Mouse (Mus musculus): ENCODE measurements around the gene Sort1. TPM values are rescaled to one million over a fixed set of nuclear protein-coding genes. Genes with fewer than 3 reads are reported as not detected.
A peak's percentile ranks its signal among the peaks of the same experiment; 100 is the strongest.
"Not testable (repeated sequence)": the region's sequence is repeated elsewhere in the genome, so short reads cannot be mapped to it uniquely, and the experiment has no call there.

Sort1 gene
- under 1 TPM in 1 of 2 experiments, not detected in 1; 0.07 TPM for polyA plus RNA-seq (2017; shearing (Covaris generic))

DNA sequence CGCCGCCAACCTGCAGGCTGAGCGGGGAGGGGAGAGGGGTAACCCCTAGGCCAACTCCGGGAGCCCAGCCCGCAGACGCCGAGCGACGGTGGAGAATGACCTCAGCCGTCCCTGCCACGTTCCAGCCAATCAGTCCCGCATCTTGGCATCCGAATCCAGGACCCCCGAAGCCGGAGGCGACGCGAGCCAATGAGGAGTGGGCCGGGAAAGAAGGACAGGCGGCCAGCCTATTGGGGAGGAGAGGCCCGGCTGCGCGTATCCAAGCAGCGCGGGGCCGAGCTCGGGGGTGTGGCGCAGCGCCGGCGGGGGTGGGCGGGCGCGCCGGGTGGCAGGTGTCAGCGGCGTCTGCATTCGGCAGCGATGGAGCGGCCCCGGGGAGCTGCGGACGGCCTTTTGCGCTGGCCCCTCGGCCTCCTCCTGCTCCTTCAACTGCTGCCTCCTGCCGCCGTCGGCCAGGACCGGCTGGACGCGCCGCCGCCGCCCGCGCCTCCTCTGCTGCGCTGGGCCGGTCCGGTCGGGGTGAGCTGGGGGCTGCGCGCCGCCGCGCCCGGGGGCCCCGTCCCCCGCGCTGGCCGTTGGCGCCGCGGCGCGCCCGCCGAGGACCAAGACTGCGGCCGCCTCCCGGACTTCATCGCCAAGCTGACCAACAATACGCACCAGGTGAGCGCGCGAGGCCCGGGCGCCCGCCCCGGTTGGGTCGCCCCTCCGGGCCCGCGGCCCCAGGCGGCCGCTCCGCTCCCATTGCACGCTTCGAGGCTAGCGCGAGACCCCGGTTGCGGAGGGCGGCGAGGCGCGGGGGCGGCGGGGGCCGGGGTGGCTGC is at the start of gene Sort1:
Gene Sort1, plus strand, starts transcription at position 302 of the 821 bp plus-strand sequence.
- ATAC-seq: no peak

DNA sequence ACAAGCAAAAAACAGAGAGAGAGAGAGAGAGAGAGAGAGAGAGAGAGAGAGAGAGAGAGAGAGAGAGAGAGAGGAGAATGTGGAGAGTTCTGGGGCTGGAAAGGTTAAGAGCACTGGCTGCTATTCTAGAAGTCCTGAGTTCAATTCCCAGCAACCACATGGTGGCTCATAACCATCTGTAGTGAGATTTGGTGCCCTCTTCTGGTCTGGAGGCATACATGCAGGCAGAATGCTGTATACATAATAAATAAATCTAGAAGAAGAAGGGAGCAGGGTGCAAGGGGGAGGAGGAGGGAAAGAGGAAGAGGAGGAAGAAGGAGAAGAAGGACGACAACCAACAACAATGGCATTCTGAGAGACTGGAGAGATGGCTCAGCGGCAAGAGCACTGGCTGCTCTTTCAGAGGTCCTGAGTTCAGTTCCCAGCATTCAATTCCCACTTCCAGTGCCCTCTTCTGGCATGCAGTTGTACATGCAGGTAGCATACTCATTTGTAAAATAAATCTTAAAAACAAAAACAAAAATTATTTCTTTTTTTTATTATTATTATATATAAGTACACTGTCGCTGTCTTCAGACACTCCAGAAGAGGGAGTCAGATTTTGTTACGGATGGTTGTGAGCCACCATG is 46.3 kb upstream of the Sort1 start:
- not testable (repeated sequence) for ATAC-seq

DNA sequence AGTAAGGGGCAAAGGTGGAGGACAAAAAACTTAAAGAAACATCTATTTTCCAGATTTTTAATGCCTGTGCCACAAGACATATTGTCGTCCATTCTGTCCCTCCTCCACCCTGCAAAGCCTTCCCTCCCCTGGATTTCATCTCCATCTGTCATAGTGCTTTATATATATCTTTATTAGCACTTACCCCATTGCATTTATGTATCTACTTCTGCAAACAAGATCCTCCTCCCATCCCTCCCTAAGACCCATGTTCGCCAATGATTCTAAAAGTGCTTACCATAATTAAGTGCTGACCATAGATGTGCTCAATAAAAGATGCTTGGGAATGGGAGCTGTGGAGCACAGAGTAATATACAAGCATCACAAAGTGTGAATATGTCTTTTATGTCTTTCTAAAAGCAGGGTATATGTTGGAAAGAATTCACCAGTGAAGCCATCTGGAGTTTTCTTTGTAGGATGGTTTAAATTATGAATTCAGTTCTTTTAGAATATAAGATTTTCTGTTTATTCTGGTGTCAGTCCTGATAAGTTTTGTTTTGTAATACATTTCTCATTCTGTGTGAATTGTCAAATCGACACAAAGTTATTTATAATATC is 42.5 kb upstream of the Sort1 start:
- ATAC-seq: no peak

DNA sequence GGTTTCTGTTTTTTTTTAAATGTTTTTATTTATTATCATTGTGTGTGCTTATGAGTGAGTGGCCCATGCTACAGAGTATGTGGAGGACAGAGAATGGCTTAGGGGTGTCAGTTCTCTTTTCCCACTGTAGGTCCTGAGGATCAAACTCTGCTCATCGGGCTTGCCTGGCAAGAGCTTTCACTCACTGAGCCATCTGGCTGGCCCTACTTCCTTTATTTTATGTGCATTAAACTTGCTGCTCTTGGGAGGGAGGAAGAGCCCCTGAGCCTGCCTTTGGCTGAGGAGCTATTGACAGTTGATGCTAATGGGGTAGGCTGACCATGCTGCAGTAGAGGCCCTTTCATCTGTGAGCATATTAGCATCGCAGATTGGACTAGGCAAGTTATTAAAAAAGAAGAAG is 37.0 kb upstream of the Sort1 start:
- ATAC-seq: no peak

DNA sequence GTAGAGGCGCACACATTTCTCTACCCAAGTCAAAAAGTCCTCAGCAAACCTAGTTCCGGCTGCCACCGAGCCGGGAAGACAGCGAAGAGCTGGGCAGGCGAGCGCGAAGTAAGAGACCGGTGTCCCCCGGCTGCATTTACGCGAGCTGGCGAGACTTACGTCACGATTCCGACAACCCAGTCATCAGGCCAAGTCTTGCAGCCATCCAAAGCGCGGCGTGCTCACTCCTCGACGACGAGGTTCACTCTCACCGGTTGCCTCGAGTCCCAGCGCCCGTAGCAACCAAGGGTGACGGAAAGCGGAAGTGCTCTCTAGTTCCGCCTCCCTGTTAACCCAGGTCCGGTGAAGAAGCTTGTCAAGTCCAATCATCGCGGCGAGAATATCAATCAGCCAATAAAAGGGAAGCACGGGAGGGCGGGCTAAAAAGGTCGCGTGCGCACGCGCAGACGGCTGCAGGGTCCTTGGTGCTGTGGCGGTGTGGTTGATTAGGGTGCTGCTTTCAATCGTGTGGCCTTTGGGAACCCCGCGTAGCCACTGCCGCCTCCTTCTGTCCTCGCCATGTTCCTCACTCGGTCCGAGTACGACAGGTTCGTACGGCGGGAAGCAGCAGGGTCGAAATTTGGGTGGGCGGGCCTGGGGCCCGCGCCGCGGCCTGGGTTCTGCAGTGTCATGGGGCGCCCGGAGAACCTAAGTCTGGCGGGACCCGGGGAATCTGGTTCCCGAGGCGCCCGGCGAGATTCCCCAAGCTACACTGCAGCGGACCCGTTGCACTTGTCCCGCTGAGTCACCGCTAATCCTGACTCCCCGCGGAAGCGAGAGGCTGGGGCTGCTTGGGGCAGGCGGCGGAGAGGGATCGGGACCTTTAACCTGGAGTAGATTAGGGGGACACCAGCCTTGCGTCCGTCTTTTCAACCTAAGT is 26.9 kb upstream of the Sort1 start, which contains the start of gene Psma5:
Gene Psma5, plus strand, starts transcription at position 208 of the 919 bp plus-strand sequence.
- ATAC-seq: peak; percentile 100

DNA sequence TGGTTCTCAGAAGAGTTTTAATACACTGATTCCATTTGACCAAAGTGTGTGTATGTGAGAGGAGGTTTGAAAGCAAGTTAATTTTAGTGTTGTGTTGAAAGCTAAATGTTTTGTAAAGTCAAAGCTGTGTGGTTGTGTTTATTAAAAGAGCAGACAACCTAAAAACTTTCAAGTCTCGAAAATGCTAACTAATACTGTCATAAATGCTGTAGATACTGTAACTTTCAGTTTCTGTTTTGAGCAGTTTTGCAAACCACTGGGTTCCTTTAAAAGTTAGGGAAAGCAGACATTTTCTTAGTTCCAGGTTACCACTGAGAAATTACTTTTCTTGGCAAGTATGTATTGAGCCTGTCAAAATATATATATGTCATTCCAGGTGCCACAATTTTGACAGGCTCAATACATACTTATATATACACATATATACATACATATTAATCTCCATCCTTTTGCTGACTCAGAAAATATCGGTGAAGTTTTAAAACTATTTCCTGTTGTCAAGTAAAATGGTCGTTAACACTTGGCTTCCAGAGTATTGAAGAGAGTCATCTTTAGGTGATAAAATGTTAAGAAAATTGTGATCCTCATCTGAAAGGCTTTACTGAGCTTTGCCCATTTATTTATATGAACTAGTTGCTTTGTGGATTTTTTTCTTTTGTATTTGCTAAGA is 25.9 kb upstream of the Sort1 start:
- ATAC-seq: no peak

DNA sequence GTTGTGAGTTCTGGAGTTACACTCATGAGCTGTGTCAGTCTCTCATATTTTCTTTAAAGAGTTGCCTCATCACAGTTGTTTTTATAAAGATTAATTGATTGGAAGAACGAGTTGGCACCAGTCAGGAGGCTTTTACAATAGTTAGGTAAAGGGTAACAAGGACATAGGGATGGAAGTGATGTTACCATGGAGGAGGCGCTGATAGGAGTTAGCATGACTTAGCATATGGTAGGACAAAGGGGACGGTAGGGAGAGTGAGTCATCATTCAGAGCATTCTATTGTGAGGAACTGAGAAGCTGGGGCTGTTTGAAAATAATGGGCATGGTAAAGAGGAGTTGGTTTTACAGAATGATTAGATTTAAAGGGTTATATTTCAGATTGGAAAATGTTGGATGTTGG is 24.6 kb upstream of the Sort1 start:
- ATAC-seq: no peak

DNA sequence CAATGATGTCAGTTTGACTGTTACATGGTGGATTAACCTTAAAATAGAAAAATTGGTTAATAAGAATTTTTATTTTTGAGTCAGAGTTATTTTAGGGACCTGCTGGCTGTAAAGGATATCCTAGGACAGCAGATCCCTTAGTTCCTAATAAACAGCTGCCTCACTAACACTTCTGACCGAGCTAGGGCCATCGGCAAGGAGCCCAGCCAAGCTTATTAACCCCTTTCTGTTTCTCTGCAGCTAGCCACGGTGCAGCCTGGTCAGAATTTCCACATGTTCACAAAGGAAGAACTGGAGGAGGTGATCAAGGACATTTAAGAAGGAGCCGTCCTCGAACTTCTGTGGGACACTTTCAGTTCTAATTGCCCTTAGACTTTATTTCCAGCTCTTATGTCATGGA is 4.4 kb upstream of the Sort1 start:
- not testable (repeated sequence) for ATAC-seq

DNA sequence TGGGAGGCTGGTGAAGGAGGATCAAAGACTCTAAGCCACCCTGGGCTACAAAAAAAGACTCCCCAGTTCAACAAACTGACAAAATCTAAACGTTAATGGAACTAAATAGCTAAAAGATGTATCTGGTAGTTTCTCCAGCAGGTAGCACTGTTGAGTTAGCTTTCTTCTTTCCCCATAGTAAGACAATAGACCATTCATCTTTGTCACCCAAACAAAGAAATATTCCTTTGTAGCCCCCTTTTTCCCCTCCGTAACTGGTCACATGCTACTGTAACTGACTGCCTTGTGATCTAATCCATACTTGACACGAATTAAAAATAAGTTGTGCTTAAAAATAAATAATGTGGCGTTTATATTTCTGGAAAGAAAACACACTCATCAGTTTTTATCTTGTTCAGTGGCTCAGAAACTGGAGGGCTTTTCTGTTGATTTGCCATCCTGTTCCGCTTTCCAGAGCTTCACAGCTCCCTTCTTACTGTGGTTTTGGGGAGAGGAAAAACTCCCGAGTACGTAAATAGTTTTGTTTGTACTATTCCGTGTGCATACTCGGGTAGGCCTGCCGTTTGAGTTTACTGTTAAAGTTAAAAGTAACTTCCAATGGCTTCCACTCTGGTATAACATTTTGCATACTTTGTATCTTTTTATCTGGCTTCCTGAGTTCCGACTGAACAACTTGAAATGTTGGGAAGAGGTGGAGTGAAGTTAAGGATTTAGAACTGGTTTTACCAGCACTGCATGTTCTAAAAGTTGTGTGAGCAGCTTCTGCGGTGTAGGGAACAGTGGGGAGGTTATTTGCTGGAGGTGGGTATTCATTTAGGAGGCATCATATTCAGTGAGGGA is 1.3 kb upstream of the Sort1 start:
- ATAC-seq: no peak

DNA sequence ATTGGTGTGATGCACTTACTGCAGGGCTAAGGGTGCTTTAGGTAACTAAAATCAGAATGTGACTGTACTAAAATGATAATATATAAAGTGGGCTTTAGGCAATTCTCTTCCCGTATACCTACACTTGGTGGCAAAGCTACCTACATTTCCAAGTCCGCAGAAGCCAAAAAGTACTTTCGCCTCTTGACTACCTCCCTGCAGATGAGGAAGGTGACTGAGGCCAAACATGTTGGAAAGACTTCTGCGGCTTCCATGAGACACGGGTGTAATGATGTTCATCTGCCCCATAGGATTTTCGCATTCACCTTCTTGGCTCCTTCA is 681 bp upstream of the Sort1 start:
- no peak for ATAC-seq

DNA sequence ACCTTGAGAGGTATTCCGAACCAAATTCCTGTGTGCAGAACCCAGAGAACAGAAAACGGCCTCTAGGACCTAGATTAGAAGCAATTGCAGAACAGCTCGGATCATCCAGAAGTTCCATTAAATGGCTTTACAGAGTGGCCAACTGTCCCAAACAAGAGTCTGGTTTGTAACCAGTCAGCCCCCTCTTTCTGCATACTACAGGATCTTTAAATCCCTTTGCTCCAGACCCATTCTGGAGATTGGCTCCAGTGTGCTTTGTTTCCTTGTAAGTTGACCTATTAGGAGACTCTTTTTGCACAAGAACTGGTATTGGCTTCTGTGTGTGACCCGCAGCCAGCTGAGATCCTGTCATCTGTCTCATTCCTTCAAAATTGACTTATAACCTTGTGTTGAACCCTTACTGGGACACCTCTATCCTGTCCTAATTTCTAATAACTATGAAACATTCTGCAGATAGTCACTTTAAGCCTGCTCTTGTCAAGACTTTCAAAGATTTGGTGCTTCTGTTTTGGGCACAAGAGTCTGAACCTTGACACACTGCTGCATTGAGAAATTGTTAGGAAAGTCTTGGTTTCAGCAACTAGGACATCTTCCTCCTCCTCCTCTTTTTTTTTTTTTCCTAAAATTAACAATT is 1.3 kb downstream of the Sort1 start:
- no peak for ATAC-seq

DNA sequence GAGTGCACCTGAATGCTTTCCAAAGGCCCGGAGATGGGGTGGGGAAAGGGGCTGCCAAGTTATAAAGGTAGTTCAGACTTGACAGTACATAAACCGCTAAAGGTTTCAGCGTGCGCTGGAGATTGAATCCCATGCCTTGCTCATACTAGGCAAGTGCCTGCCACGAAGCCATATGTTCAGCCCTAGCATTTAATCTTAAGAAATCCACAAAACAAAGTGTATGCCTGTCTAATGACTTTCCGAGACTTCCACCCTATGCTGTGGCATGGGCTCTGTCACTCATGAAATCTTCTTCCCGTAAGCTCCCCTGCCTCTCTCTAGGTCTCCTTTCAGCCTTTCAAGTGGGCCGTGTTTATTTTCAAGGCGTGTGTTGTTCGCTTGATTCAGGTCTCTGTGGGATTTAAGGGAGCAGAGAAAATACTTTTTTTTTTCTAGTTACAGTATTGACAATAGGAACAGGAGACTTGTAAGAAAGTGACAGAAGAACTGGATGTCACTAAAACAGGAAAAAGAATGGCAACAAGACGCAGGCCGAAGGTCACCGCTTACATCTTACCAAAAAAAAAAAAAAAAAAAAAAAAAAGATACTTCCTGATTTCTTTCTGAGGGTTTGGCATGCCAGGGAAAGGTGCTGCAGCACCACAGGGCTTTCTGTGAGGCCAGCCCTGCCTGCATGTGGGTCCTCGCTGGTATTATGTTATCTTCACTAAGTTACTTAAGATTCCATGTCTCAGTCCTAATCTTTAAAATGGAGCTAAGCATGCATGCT is 3.0 kb downstream of the Sort1 start:
- ATAC-seq: no peak

DNA sequence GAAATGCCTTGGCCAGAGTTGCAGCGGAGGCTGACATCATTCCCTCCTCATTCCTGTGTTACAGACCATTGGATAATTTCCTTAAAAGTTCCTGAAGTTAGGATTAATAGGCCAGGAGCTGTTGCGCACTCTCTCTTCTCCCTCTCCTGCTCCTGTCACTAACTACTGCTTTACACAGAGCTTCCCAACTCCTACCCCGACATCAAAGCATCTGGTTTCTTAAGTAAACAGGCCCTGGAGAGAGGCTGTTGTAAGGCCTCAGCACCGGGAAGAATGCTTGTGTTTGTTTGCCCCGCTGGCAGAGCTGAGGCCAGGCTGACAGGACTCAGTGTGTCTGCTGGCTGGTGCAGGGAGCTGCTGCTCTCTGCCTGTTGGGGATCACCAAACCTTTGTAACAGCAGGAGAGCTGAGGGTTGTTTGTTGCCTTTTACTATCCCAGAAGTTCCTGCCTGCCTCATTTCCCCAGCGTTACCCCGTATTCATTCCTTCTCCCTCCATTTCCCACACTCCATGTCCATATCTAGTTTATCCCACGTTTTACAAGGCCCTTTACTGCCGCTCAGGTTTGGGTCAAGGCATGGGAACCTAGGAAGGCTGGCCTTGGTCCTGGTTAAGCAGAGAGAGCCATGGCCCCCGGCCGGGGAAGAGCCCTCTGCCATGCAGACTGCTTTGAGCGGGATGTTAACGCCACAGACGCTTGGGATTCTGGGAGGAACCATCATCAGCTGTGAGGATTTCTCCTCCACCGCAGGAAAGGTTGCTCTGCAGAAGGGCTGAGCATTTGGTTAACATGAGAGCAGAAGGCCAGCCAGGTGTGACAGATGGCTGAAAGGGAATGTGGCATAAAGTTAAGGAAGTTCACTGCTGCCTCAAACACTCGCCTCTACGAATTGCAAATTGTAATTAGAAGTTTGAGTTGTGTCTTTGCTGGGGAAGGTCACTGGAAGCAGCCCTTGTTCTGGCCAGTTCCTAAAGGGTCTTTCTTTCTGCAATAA is 4.2 kb downstream of the Sort1 start:
- no peak for ATAC-seq

DNA sequence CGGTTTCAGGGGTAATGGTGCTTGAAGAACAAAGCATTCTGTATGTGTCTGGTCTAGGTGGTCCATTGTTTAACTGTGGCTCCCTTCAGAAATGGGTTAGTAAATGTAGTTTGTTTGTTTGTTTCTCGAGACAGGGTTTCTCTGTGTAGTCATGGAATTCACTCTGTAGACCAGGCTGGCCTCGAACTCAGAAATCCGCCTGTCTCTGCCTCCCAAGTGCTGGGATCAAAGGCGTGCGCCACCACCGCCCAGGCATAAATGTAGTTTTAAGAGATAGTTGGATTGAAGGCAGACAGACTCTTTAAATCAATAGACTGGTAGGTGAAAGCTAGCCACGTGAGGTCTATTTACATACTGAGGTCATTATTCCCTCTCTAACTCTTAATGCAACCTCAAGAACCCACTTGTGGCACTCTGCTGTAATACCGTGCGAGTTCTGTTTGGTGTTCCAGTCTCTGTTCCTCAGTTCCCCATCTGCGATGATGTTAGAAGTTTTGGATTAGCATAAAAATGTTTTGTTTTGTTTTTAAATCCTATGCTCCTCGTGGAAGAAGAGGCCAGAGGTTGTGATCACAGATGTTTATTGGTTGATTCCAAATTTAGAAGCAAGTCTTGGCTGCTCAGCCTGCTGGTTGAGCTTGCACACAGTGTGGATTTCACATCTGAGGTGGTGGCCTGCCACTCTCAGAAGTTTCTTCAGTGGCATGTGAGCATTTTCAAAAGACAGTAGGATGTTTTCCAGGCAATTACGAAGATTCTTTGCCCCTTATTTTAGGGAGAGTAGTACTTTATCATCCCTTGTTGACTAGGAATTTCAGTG is 5.6 kb downstream of the Sort1 start:
- no peak for ATAC-seq

DNA sequence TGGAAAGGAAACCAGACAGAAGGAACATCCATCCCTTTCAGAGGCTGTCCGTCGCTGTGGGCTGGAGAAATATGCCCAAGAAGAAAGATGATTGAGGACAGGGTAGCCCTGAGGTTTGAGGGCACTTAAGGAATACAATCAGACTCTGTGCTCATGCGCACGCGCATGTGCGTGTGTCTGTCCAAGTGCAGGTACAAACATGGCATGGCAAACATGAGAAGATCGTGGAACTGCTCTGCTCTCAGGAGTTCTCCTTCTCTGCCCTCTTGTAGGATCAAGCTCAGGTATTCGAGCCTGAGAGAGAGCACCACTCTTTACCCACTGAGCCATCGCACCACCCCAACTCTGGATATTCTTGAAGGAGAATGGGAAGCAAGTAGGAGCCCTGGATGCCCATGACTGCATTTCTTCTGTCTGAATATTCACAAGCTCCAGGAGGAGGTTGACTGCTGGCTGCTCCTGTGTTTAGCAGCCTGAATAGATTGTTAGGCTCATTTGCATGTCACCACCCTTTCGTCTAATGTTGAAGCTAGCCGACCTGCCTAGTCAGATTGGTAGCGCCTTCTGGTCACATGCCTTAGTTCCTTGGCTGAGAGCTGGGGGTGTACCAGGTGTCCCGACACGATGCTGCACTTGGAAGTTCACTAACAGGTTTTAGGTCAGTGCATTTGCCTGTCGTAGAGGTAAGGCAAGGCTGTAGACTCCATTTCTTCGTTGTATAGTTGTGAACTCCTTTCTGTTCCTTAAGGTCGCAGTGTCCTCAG is 7.3 kb downstream of the Sort1 start:
- ATAC-seq: no peak

DNA sequence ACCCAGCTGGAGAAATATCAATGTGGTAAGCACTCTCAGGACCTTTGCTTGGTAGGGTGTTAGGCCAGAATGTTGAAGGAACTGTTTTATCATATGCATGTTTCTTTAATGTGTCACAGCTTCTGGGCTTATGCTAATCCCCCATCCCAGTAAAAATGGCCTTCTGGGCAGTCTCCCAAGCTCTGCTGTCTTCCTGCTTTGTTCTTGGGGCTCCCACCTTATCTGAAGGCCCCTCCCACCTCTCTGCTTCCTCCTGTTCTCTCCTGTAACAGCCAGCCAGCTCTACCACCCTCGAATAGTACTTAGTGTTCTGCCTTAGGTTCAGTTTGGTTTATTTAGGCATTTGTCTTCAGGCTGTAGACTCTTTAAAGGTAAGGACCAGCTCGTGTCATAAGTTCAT is 10.5 kb downstream of the Sort1 start:
- no peak for ATAC-seq

Data from activated CD4-positive, CD25-positive, alpha-beta regulatory T cell, adult 4 months (primary cell).